Mouse (Mus musculus) cerebellum, adult 9-10 months (tissue): ENCODE measurements around the gene 4930558C23Rik.
"Not testable (repeated sequence)": the region's sequence is repeated elsewhere in the genome, so short reads cannot be mapped to it uniquely, and the experiment has no call there.

Source experiments
- DNase-seq: peaks from one replicate; pipeline ENCODE4 v3.0.0; 2022

Gene 4930558C23Rik

GRCm38 (mm10) chr3:95402741-95403140, at the start of gene 4930558C23Rik:
Gene 4930558C23Rik, minus strand, starts transcription at chr3:95402841.
- DNase-seq, result no peak

- no peak for DNase-seq
These were observed 48.3 kb upstream of the 4930558C23Rik start for GRCm38 (mm10) chr3:95450915-95451314.

- DNase-seq, result peak; percentile 48
These were observed 47.8 kb upstream of the 4930558C23Rik start for GRCm38 (mm10) chr3:95450408-95450807.

GRCm38 (mm10) chr3:95445311-95445710, 42.7 kb upstream of the 4930558C23Rik start:
- no peak for DNase-seq

- DNase-seq, result no peak
These were observed 39.9 kb upstream of the 4930558C23Rik start for GRCm38 (mm10) chr3:95442406-95443117.

- DNase-seq, result no peak
These were observed 37.0 kb upstream of the 4930558C23Rik start for GRCm38 (mm10) chr3:95439670-95440069.

GRCm38 (mm10) chr3:95438636-95439035, 36.0 kb upstream of the 4930558C23Rik start:
- DNase-seq, result not testable (repeated sequence)

- no peak for DNase-seq
These were observed 32.9 kb upstream of the 4930558C23Rik start for GRCm38 (mm10) chr3:95435561-95435960.

GRCm38 (mm10) chr3:95434983-95435370, 32.3 kb upstream of the 4930558C23Rik start:
- no peak for DNase-seq

- DNase-seq, result peak; percentile 93
These were observed 31.7 kb upstream of the 4930558C23Rik start, which contains the start of gene Arnt for GRCm38 (mm10) chr3:95434136-95434982. Gene Arnt, plus strand, starts transcription at chr3:95434388.

GRCm38 (mm10) chr3:95433301-95433915, 30.8 kb upstream of the 4930558C23Rik start:
- DNase-seq, result peak; percentile 40

- DNase-seq, result not testable (repeated sequence)
These were observed 25.8 kb upstream of the 4930558C23Rik start for GRCm38 (mm10) chr3:95428423-95428822.

GRCm38 (mm10) chr3:95427891-95428238, 25.2 kb upstream of the 4930558C23Rik start:
- DNase-seq, result not testable (repeated sequence)

- DNase-seq, result not testable (repeated sequence)
These were observed 24.7 kb upstream of the 4930558C23Rik start for GRCm38 (mm10) chr3:95427117-95427890.

- DNase-seq, result not testable (repeated sequence)
These were observed 23.8 kb upstream of the 4930558C23Rik start for GRCm38 (mm10) chr3:95426476-95426875.

GRCm38 (mm10) chr3:95417866-95418265, 15.2 kb upstream of the 4930558C23Rik start:
- DNase-seq, result no peak

- no peak for DNase-seq
These were observed 9.6 kb upstream of the 4930558C23Rik start for GRCm38 (mm10) chr3:95412268-95412667.

GRCm38 (mm10) chr3:95408852-95409251, 6.2 kb upstream of the 4930558C23Rik start:
- no peak for DNase-seq

- no peak for DNase-seq
These were observed 5.1 kb upstream of the 4930558C23Rik start for GRCm38 (mm10) chr3:95407728-95408127.

- no peak for DNase-seq
These were observed 8.3 kb downstream of the 4930558C23Rik start for GRCm38 (mm10) chr3:95394385-95394784.

- DNase-seq, result no peak
These were observed 17.1 kb downstream of the 4930558C23Rik start for GRCm38 (mm10) chr3:95385401-95386075.

GRCm38 (mm10) chr3:95373208-95373607, 29.4 kb downstream of the 4930558C23Rik start:
- no peak for DNase-seq
